Mouse (Mus musculus): ENCODE results near the gene Tmem219. TPM values are rescaled to one million over a fixed set of nuclear protein-coding genes. Genes with fewer than 3 reads are reported as not detected.

The Tmem219 gene
- total RNA-seq, 2 experiments from 2014 or later = 10.9 to 13.0 TPM

Other genes starting within 250 kb of the Tmem219 start
- 10 to 100 TPM; 38.6 to 43.2 TPM for gene Sult1a1, start 246.5 kb downstream of the Tmem219 start, total RNA-seq (2021)
- 10 to 100 TPM; 49.2 to 51.2 TPM for gene Bola2, start 227.5 kb downstream of the Tmem219 start, total RNA-seq (2021)
- 1 to 10 TPM; 5.7 to 7.7 TPM for gene Slx1b, start 227.1 kb downstream of the Tmem219 start, total RNA-seq (2021)
- 10 to 100 TPM in 1 of 2 experiments, 1 to 10 TPM in 1; 8.8 to 28.1 TPM for gene Coro1a, start 215.1 kb downstream of the Tmem219 start, total RNA-seq (2021)
- 10 to 100 TPM; 69.8 to 77.4 TPM for gene Mapk3, start 163.3 kb downstream of the Tmem219 start, total RNA-seq (2021)
- gene Gdpd3, start 156.6 kb downstream of the Tmem219 start, total RNA-seq (2021) = 1 to 10 TPM; 3.1 to 3.8 TPM
- gene Ypel3, start 146.0 kb downstream of the Tmem219 start, total RNA-seq (2021) = 10 to 100 TPM; 62.9 to 77.1 TPM
- under 1 TPM; 0.44 to 0.62 TPM for gene Tbx6, start 141.4 kb downstream of the Tmem219 start, total RNA-seq (2021)
- gene Ppp4c, start 130.4 kb downstream of the Tmem219 start, total RNA-seq (2021) = 10 to 100 TPM; 38.8 to 49.6 TPM
- gene Fam57b, start 125.2 kb downstream of the Tmem219 start, total RNA-seq (2021) = 10 to 100 TPM; 12.9 to 13.7 TPM
- gene 4930451I11Rik, start 91.3 kb downstream of the Tmem219 start, total RNA-seq (2021) = not detected
- not detected for gene Doc2a, start 75.5 kb downstream of the Tmem219 start, total RNA-seq (2021)
- gene Hirip3, start 60.9 kb downstream of the Tmem219 start, total RNA-seq (2021) = 1 to 10 TPM; 5.4 to 7.4 TPM
- gene Ino80e, start 60.5 kb downstream of the Tmem219 start, total RNA-seq (2021) = 10 to 100 TPM; 21.2 to 21.4 TPM
- 10 to 100 TPM; 61.4 to 61.7 TPM for gene Taok2, start 38.2 kb downstream of the Tmem219 start, total RNA-seq (2021)
- gene Kctd13, start 6.0 kb upstream of the Tmem219 start, total RNA-seq (2021) = 1 to 10 TPM; 6.9 to 7.6 TPM
- under 1 TPM in 1 of 2 experiments, not detected in 1; 0.60 TPM for gene Asphd1, start 26.7 kb upstream of the Tmem219 start, total RNA-seq (2021)
- 10 to 100 TPM; 14.2 to 17.2 TPM for gene Sez6l2, start 27.6 kb upstream of the Tmem219 start, total RNA-seq (2021)
- 10 to 100 TPM; 63.3 to 66.1 TPM for gene Cdipt, start 53.0 kb upstream of the Tmem219 start, total RNA-seq (2021)
- under 1 TPM; 0.45 to 0.59 TPM for gene Cdiptos, start 53.2 kb upstream of the Tmem219 start, total RNA-seq (2021)
- 10 to 100 TPM; 44.6 to 45.9 TPM for gene Mvp, start 91.7 kb upstream of the Tmem219 start, total RNA-seq (2021)
- not detected for gene Pagr1b, start 93.6 kb upstream of the Tmem219 start, total RNA-seq (2021)
- 10 to 100 TPM; 15.2 to 20.6 TPM for gene Pagr1a, start 94.4 kb upstream of the Tmem219 start, total RNA-seq (2021)
- gene Gm42742, start 98.2 kb upstream of the Tmem219 start, total RNA-seq (2021) = 10 to 100 TPM; 18.0 to 19.8 TPM
- gene Prrt2, start 98.3 kb upstream of the Tmem219 start, total RNA-seq (2021) = 1 to 10 TPM; 1.1 to 1.2 TPM
- gene Maz, start 104.1 kb upstream of the Tmem219 start, total RNA-seq (2021) = 10 to 100 TPM; 81.8 to 91.3 TPM
- 1 to 10 TPM; 4.6 to 8.2 TPM for gene Kif22, start 119.6 kb upstream of the Tmem219 start, total RNA-seq (2021)
- not detected for gene Zg16, start 164.4 kb upstream of the Tmem219 start, total RNA-seq (2021)
- 1 to 10 TPM; 1.4 to 3.0 TPM for gene AI467606, start 168.4 kb upstream of the Tmem219 start, total RNA-seq (2021)
- gene Qprt, start 199.3 kb upstream of the Tmem219 start, total RNA-seq (2021) = not detected
- gene Spn, start 214.9 kb upstream of the Tmem219 start, total RNA-seq (2021) = 1 to 10 TPM in 1 of 2 experiments, under 1 TPM in 1; 0.38 to 2.0 TPM

Measured in heart, postnatal 14 days (tissue).